Mouse (Mus musculus) limb, embryonic 14.5 days (tissue): Measurements from ENCODE around the gene Dhrs11. TPM values are rescaled to one million over a fixed set of nuclear protein-coding genes. Genes with fewer than 3 reads are reported as not detected.

Source experiments
- ATAC-seq: fragments of 200-750 bp; cut with Nextera tagmentation; 2 replicates; pipeline ENCODE4 v1.8.0; 2017; ENCODE audit warnings: low read depth, moderate number of reproducible peaks, moderate TSS enrichment; ENCODE audit not compliant: low FRiP score
- DNase-seq: peaks from one replicate; pipeline ENCODE4 v3.0.0-alpha.2; 2015; ENCODE audit warnings: low spot score
- H3K27ac ChIP-seq: fragments of 300-500 bp; sonication (generic); replicated peaks from 2 replicates; pipeline ENCODE4 v1.5.1; 2014; ENCODE audit warnings: low read depth, mild to moderate bottlenecking, low read length, moderate library complexity, mixed read lengths
- H3K27me3 ChIP-seq: fragments of 300-500 bp; sonication (generic); 2 replicates; pipeline ENCODE4 v1.6.1; 2014; ENCODE audit warnings: low read length, mixed read lengths; ENCODE audit not compliant: control insufficient read depth, insufficient read depth
- H3K36me3 ChIP-seq: fragments of 300-500 bp; sonication (generic); 2 replicates; pipeline ENCODE4 v1.6.1; 2014; ENCODE audit warnings: mild to moderate bottlenecking, low read length, moderate library complexity, mixed read lengths; ENCODE audit not compliant: control insufficient read depth, insufficient read depth
- H3K4me1 ChIP-seq: fragments of 300-500 bp; sonication (generic); 2 replicates; pipeline ENCODE4 v1.6.1; 2014; ENCODE audit warnings: antibody characterized with exemption, low read length, mixed read lengths; ENCODE audit not compliant: control insufficient read depth, insufficient read depth
- H3K4me2 ChIP-seq: fragments of 300-500 bp; sonication (generic); replicated peaks from 2 replicates; pipeline ENCODE4 v1.6.1; 2014; ENCODE audit warnings: low read depth, mild to moderate bottlenecking, low read length, moderate library complexity; ENCODE audit not compliant: severe bottlenecking
- H3K4me3 ChIP-seq: fragments of 300-500 bp; sonication (generic); replicated peaks from 2 replicates; pipeline ENCODE4 v1.5.1; 2014; ENCODE audit warnings: low read length
- H3K9ac ChIP-seq: fragments of 300-500 bp; sonication (generic); 2 replicates; pipeline ENCODE4 v1.6.1; 2014; ENCODE audit warnings: mild to moderate bottlenecking, low read depth, low read length, moderate library complexity; ENCODE audit not compliant: severe bottlenecking
- H3K9me3 ChIP-seq: fragments of 300-500 bp; sonication (generic); 2 replicates; pipeline ENCODE4 v1.6.1; 2016; ENCODE audit warnings: low read length; ENCODE audit not compliant: control insufficient read depth
- POLR2A ChIP-seq: fragments of 200-500 bp; IDR thresholded peaks from 2 replicates; pipeline ENCODE4 v1.8.0; 2012; ENCODE audit warnings: inconsistent platforms, mild to moderate bottlenecking, moderate library complexity, borderline replicate concordance; ENCODE audit not compliant: insufficient read depth, insufficient read length; ENCODE audit errors: extremely low read depth
- WGBS: fragments of 180-500 bp; shearing (Covaris S2); extraction: QIAGEN DNeasy Blood & Tissue Kit; methylation state at CpG from one replicate; pipeline ENCODE4 v1.1.7; 2014; 5-methylcytosine and 5-hydroxymethylcytosine counted together
- polyA plus RNA-seq, 2 experiments: library from polyadenylated mRNA; depleted of rRNA in 1 of 2; stranded (reverse) in 1 of 2; unstranded in 1 of 2; fragments of >200 nt; fragmentation: Nextera tagmentation in 1 of 2; extraction: Ambion mirVana in 1 of 2; gene quantifications; 2 replicates each; pipeline versions ENCODE4 v1.2.1 to v1.2.3; 2012 to 2014

The Dhrs11 gene
- polyA plus RNA-seq, 2 experiments, result 16.2 to 22.6 TPM

DNA sequence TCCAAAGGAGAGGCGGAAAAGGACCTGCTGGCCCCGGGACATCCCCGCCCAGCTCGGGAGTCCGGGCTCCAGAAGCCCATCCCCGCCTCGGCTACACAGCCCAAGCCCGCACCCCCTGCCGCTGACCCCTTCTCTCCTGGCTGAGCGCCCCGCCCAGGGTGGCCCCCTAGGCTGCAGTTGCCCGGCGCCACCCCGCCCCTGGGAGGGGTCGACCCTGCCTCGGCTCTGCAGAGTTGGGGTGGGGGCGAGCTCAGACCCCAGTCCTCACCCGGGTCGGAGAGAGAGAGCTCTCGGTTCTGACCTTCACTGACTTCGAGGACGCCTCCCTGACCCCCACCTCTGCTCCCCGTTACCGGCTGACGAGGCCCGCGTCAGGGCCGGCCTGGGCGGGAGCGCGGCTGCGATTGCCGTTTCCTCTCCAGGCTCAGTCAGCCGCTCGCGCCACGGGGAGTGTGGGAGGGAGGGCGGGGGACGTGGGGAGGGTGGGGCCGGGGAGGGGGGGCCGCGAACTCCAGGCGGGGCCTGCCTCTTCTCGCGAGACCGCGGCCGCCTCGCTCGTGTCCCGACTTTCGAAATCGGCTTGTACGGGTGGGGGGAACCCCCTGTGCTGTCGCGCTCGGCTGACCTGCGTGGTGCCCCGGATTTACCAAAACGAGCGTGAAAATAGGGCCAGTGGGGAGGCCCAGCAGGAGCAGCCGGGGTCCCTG lies 41.7 kb upstream of the Dhrs11 start, which contains the start of gene Ggnbp2:
Gene Ggnbp2, minus strand, starts transcription at position 481 of the 707 bp plus-strand sequence.
- H3K36me3 ChIP-seq, result no peaks in the 10 kb centered on the region; the same call in 1 of the 2 replicates
- peak within 1 kb of the TSS; percentile 69 for H3K4me2 ChIP-seq
- no peaks in the 10 kb centered on the region for H3K27me3 ChIP-seq
- TF ChIP-seq POLR2A, result peak; percentile 86; the same call in 1 of the 2 replicates
- peaks cover 13% of the 10 kb centered on the region for H3K4me1 ChIP-seq
- H3K4me3 ChIP-seq, result peak within 1 kb of the TSS; percentile 90
- peak within 1 kb of the TSS; percentile 98 for H3K27ac ChIP-seq
- H3K9ac ChIP-seq, result peak within 1 kb of the TSS; percentile 95
- no peaks in the 10 kb centered on the region for H3K9me3 ChIP-seq
- peak; percentile 92 for DNase-seq
- ATAC-seq, result peak; percentile 87
- WGBS, result 1% methylated on average over 28 of the region's 62 CpGs

DNA sequence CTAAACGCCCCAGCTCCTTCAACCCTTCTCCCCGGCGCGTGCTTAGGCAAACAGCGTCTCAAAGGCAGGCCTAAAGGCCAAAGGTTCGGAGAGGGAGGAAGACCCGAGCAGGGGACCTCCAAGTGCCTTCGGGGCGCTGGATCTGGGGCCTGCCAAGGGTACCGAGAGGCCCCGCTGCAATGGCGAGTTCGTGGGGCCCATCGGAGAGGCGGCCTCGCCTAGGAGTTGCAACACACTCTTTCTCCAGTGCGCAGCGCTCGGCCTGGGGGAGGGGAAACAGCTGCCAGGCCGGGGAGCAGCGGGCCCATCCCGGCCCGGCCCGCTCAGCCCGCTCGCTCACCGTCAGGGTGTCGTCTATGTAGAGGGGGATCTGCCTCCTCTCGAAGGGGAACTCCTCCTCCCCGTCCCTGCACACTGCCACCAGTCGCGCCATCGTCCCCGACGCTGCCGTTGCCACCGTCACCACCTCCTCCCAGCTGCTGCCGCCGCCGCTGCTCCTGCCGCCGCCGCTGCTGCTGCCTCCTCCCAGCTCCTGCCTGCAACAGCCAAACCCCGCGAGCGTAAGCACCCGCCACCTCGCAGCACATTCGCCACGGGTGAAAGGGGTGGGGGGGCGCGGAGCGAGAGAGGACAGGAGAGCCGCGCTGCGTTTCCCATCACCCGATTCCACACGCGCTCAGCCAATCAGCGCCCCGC lies 40.9 kb upstream of the Dhrs11 start:
- Histone ChIP-seq H3K9ac (peak overlapping the region; percentile 73), H3K27me3 (no peaks in the 10 kb centered on the region), H3K27ac (peak overlapping the region; percentile 89), H3K36me3 (peaks cover 2% of the 10 kb centered on the region; the same call in 1 of the 2 replicates), H3K4me3 (peak overlapping the region; percentile 90), H3K4me2 (peak overlapping the region; percentile 69), H3K4me1 (peaks cover 13% of the 10 kb centered on the region), H3K9me3 (no peaks in the 10 kb centered on the region)
- DNase-seq (peak; percentile 96), ATAC-seq (peak; percentile 88)
- WGBS, result under 1% methylated on average over 25 of the region's 61 CpGs
- TF ChIP-seq POLR2A, result peak; percentile 9; the same call in 1 of the 2 replicates

GRCm38 (mm10) chr11:84868786-84869259 lies 40.0 kb upstream of the Dhrs11 start:
- no peak overlapping the region for H3K27ac ChIP-seq
- no peak for ATAC-seq
- H3K4me2 ChIP-seq, result peak overlapping the region; percentile 69
- no peaks in the 10 kb centered on the region for H3K9me3 ChIP-seq
- WGBS, result 17% methylated on average over 7 of the region's 7 CpGs
- no peak for TF ChIP-seq POLR2A
- peaks cover 13% of the 10 kb centered on the region for H3K4me1 ChIP-seq
- no peak for DNase-seq
- no peaks in the 10 kb centered on the region for H3K27me3 ChIP-seq
- peak overlapping the region; percentile 90 for H3K4me3 ChIP-seq
- 0 out of 2 replicates have a peak, but pooled peaks cover 2% of the 10 kb centered on the region for H3K36me3 ChIP-seq
- H3K9ac ChIP-seq, result peak overlapping the region; percentile 73

DNA sequence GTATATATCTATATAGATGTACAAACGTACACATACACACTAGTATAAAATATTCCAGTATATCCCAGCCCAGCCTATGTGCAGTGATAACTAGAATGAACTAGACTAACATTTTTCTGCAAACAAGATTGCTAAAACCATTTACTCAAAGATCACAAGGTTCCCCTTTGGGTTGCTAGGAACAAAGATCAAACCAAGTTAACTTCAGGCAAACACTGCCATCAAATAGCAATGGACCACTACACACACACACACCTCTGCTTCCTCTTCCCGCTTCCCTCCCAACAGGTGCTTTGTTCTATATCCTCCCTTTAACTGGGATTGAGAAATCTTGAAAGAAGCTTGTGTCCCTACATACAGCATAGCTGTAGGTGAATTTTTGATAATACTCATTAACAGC lies 38.8 kb upstream of the Dhrs11 start:
- H3K4me2 ChIP-seq, result no peak overlapping the region
- peaks cover 13% of the 10 kb centered on the region for H3K4me1 ChIP-seq
- ATAC-seq (no peak), DNase-seq (no peak)
- no peak overlapping the region for H3K4me3 ChIP-seq
- H3K9me3 ChIP-seq, result no peaks in the 10 kb centered on the region
- H3K9ac ChIP-seq, result no peak overlapping the region
- TF ChIP-seq POLR2A, result no peak
- H3K27me3 ChIP-seq, result no peaks in the 10 kb centered on the region
- H3K27ac ChIP-seq, result no peak overlapping the region
- H3K36me3 ChIP-seq, result peaks cover 6% of the 10 kb centered on the region; the same call in 1 of the 2 replicates
- 85% methylated on average over 2 of the region's 2 CpGs for WGBS

GRCm38 (mm10) chr11:84865268-84865667 lies 36.5 kb upstream of the Dhrs11 start:
- ATAC-seq (no peak), DNase-seq (no peak)
- Histone ChIP-seq H3K27ac (no peak overlapping the region), H3K9ac (no peak overlapping the region), H3K9me3 (no peaks in the 10 kb centered on the region), H3K4me3 (no peak overlapping the region), H3K4me2 (no peak overlapping the region), H3K4me1 (peaks cover 10% of the 10 kb centered on the region), H3K36me3 (peaks cover 20% of the 10 kb centered on the region), H3K27me3 (no peaks in the 10 kb centered on the region)
- WGBS, result 58% methylated on average over 2 of the region's 2 CpGs
- TF ChIP-seq POLR2A, result no peak
